ENCODE assay signal across 8 mouse cellular contexts in genomic region chr4:136907033-136907432, GRCm38 (mm10). TPM values are rescaled to one million over a fixed set of nuclear protein-coding genes. Genes with fewer than 3 reads are reported as not detected.
A peak's percentile ranks its signal among the peaks of the same experiment; 100 is the strongest.
DNase-seq lines count a peak whose midpoint lies in the region; ATAC-seq and TF ChIP-seq lines count a peak whose summit lies in the region.

No protein-coding gene starts in this region.

- no peak overlapping the region for H3K27ac ChIP-seq in bone marrow macrophage, adult 2 months (ENCODE audit: insufficient read depth, low read depth, low read length)
- no peak overlapping the region for H3K27ac ChIP-seq in kidney, embryonic 15.5 days

- intact Hi-C loops in heart, postnatal 36 days (cut with DNase I) = loop anchor here (1.0 to 5.0 kb wide), 2 partner anchors 75 to 165 kb away; no protein-coding TSS in a partner anchor

- no peaks in the 10 kb centered on the region for H3K9me3 ChIP-seq in E14TG2a.4 (ENCODE audit: low read length)
- no peaks in the 10 kb centered on the region for H3K9me3 ChIP-seq in kidney, embryonic 15.5 days (replicated peaks)

- peaks cover 30% of the 10 kb centered on the region for H3K4me1 ChIP-seq in E14TG2a.4 (replicated peaks; ENCODE audit: low read depth, low read length)
- no peaks in the 10 kb centered on the region for H3K4me1 ChIP-seq in bone marrow macrophage, adult 2 months (ENCODE audit: control insufficient read depth, insufficient read depth, low read length)
- 0 out of 2 replicates have a peak, but pooled peaks cover 8% of the 10 kb centered on the region for H3K4me1 ChIP-seq in kidney, embryonic 15.5 days

- ATAC-seq in kidney, embryonic 15.5 days (replicated peaks; ENCODE audit: low FRiP score) = 0 out of 2 replicates have a peak, but pooled peaks have one; percentile 29
- no peak for ATAC-seq in activated CD4-positive, CD25-positive, alpha-beta regulatory T cell, adult 4 months

- no peak for TF ChIP-seq POLR2A in bone marrow macrophage, adult 2 months (IDR thresholded peaks at IDR 0.05; ENCODE audit: borderline replicate concordance, low read depth, low read length)

- TF ChIP-seq CTCF in E14TG2a.4 (conservative IDR thresholded peaks at IDR 0.05; ENCODE audit: low read length) = peak; percentile 78
- peak; percentile 70; the same call in 1 of the 2 replicates for TF ChIP-seq CTCF in bone marrow macrophage, adult 2 months (IDR thresholded peaks at IDR 0.05; ENCODE audit: low read depth, low read length)

- no peak overlapping the region for H3K9ac ChIP-seq in kidney, embryonic 15.5 days

- no peak overlapping the region for H3K4me2 ChIP-seq in kidney, embryonic 15.5 days

- WGBS in kidney, embryonic 15.5 days = 10% methylated on average over 7 of the region's 7 CpGs

- no peaks in the 10 kb centered on the region for H3K36me3 ChIP-seq in E14TG2a.4 (ENCODE audit: insufficient read depth, low read length)
- H3K36me3 ChIP-seq in kidney, embryonic 15.5 days = no peaks in the 10 kb centered on the region

- peaks cover 52% of the 10 kb centered on the region for H3K27me3 ChIP-seq in E14TG2a.4 (ENCODE audit: insufficient read depth, low read length)
- peaks cover 78% of the 10 kb centered on the region for H3K27me3 ChIP-seq in kidney, embryonic 15.5 days

- peak; percentile 34 to 40 for DNase-seq in heart, postnatal 36 days
- no peak for DNase-seq in heart, adult 11 months
- peak; percentile 49 for DNase-seq in naive thymus-derived CD4-positive, alpha-beta T cell, adult 2 months (ENCODE audit: low read depth)
- no peak for DNase-seq in layer of hippocampus, adult 9-11 months

- H3K4me3 ChIP-seq in E14TG2a.4 (replicated peaks; ENCODE audit: low read length) = no peak overlapping the region
- no peak overlapping the region for H3K4me3 ChIP-seq in bone marrow macrophage, adult 2 months (ENCODE audit: insufficient read depth, low read length)
- H3K4me3 ChIP-seq in kidney, embryonic 15.5 days (replicated peaks) = no peak overlapping the region

RNA-seq across cellular contexts. Expression of gene C1qa, which starts 8.4 kb away (rescaled TPM):
- total RNA-seq in heart, postnatal 36 days (2021) = 10 to 100 TPM; 41.8 to 69.2 TPM
- 1,983 and 2,039 TPM in 2 replicates for polyA plus RNA-seq in bone marrow macrophage, adult 2 months (2012; ENCODE audit: insufficient read depth, insufficient read length, missing spikeins)
- polyA plus RNA-seq in kidney, embryonic 15.5 days (2015; fragmentation: Nextera tagmentation; extraction: Ambion mirVana) = 19.9 and 24.3 TPM in 2 replicates
- polyA plus RNA-seq in activated CD4-positive, CD25-positive, alpha-beta regulatory T cell, adult 4 months (2017; shearing (Covaris generic)) = under 1 TPM; 0.83 to 0.97 TPM

RNA-seq across cellular contexts. Expression of gene C1qc, which starts 14.2 kb away (rescaled TPM):
- 10 to 100 TPM; 32.6 to 53.9 TPM for total RNA-seq in heart, postnatal 36 days (2021)
- polyA plus RNA-seq in bone marrow macrophage, adult 2 months (2012; ENCODE audit: insufficient read depth, insufficient read length, missing spikeins) = 2,483 and 2,716 TPM in 2 replicates
- polyA plus RNA-seq in kidney, embryonic 15.5 days (2015; fragmentation: Nextera tagmentation; extraction: Ambion mirVana) = 20.2 and 21.3 TPM in 2 replicates
- under 1 TPM; 0.28 to 0.56 TPM for polyA plus RNA-seq in activated CD4-positive, CD25-positive, alpha-beta regulatory T cell, adult 4 months (2017; shearing (Covaris generic))

RNA-seq across cellular contexts. Expression of gene C1qb, which starts 21.0 kb away (rescaled TPM):
- total RNA-seq in heart, postnatal 36 days (2021) = 10 to 100 TPM; 39.8 to 72.6 TPM
- polyA plus RNA-seq in bone marrow macrophage, adult 2 months (2012; ENCODE audit: insufficient read depth, insufficient read length, missing spikeins) = 3,592 and 3,777 TPM in 2 replicates
- 42.7 and 48.4 TPM in 2 replicates for polyA plus RNA-seq in kidney, embryonic 15.5 days (2015; fragmentation: Nextera tagmentation; extraction: Ambion mirVana)
- polyA plus RNA-seq in activated CD4-positive, CD25-positive, alpha-beta regulatory T cell, adult 4 months (2017; shearing (Covaris generic)) = 1 to 10 TPM; 1.2 to 6.1 TPM

RNA-seq across cellular contexts. Expression of gene Epha8, which starts 49.6 kb away (rescaled TPM):
- not detected for total RNA-seq in heart, postnatal 36 days (2021)
- polyA plus RNA-seq in bone marrow macrophage, adult 2 months (2012; ENCODE audit: insufficient read depth, insufficient read length, missing spikeins) = not detected in 2 replicates
- 0.19 and 0.21 TPM in 2 replicates for polyA plus RNA-seq in kidney, embryonic 15.5 days (2015; fragmentation: Nextera tagmentation; extraction: Ambion mirVana)
- polyA plus RNA-seq in activated CD4-positive, CD25-positive, alpha-beta regulatory T cell, adult 4 months (2017; shearing (Covaris generic)) = not detected

Comparison
In these comparisons a context has a peak if more than half of its experiments do, and no peak if none do; other contexts are left out.
1. DNase-seq: peak in heart, postnatal 36 days (2 of 2) and naive thymus-derived CD4-positive, alpha-beta T cell, adult 2 months (single experiment); none in heart, adult 11 months (single experiment) and layer of hippocampus, adult 9-11 months (single experiment).
2. RNA of gene C1qa, which starts 8.4 kb away (polyA plus RNA-seq): 1,983 to 2,039 TPM in bone marrow macrophage, adult 2 months; 19.9 to 24.3 TPM in kidney, embryonic 15.5 days and 0.83 to 0.97 TPM in activated CD4-positive, CD25-positive, alpha-beta regulatory T cell, adult 4 months; every median in the first group is over 10 times any median in the second.
3. RNA of gene C1qc, which starts 14.2 kb away (polyA plus RNA-seq): 2,483 to 2,716 TPM in bone marrow macrophage, adult 2 months; 20.2 to 21.3 TPM in kidney, embryonic 15.5 days and 0.28 to 0.56 TPM in activated CD4-positive, CD25-positive, alpha-beta regulatory T cell, adult 4 months; every median in the first group is over 100 times any median in the second.
4. RNA of gene C1qb, which starts 21.0 kb away (polyA plus RNA-seq): 3,592 to 3,777 TPM in bone marrow macrophage, adult 2 months; 42.7 to 48.4 TPM in kidney, embryonic 15.5 days and 1.2 to 6.1 TPM in activated CD4-positive, CD25-positive, alpha-beta regulatory T cell, adult 4 months; every median in the first group is over 10 times any median in the second.